Mouse (Mus musculus): ENCODE measurements at regions not wholly inside any gene's neighbourhood (a gene's known extent, or its start where the extent isn't known, plus 50 kb on each side); places are given as distances from the start of the nearest gene placed in this dataset.

DNA sequence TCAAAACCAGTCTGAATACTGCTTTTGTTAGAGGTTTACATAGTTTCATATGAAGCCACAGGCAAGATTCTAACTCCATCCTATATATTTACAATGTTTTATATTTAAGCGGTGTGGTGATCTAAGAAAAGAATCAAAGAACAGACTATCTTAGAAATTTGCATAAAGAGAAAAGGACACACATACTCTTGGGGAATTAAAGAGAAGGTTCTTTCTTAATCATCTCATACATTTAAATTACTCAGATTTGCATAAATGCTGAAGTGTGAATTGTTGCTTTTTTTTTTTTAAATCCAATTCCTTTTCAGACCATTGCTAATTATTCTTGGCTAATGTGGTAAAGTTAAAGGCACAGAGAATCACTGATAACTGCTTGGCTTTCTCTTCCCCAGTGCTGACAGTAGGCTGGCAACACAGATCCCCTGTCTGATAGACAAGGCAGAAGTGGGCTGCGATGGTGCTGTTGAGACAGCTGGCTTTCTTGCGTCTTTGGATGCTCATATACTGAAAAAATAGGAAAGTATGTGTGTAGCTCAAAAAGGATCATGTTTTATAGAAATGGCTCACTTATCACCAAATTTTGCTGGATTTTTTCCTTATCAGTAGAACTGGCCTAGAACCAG is 216.1 kb downstream of the Otol1 start:
- TF ChIP-seq CTCF (IDR thresholded peaks at IDR 0.05): no peak
- no peak for TF ChIP-seq EP300 (IDR thresholded peaks at IDR 0.05)

Measured in lung, postnatal 0 days (tissue).